Mouse (Mus musculus) small intestine, adult 2 months (tissue): Measurements from ENCODE around the gene D930048N14Rik.

Experiments used
- CTCF ChIP-seq: fragments of 200-500 bp; IDR thresholded peaks from 2 replicates; pipeline ENCODE4 v1.5.1; 2012; ENCODE audit warnings: low read depth, mild to moderate bottlenecking, control low read depth, inconsistent platforms, low read length, moderate library complexity, mixed read lengths; ENCODE audit not compliant: insufficient replicate concordance, insufficient read length; ENCODE audit errors: extremely low read depth
- POLR2A ChIP-seq: fragments of 200-500 bp; IDR thresholded peaks from 2 replicates; pipeline ENCODE4 v1.6.1; 2012; ENCODE audit warnings: low read depth, mild to moderate bottlenecking, control low read depth, inconsistent platforms, low read length, moderate library complexity

DNA sequence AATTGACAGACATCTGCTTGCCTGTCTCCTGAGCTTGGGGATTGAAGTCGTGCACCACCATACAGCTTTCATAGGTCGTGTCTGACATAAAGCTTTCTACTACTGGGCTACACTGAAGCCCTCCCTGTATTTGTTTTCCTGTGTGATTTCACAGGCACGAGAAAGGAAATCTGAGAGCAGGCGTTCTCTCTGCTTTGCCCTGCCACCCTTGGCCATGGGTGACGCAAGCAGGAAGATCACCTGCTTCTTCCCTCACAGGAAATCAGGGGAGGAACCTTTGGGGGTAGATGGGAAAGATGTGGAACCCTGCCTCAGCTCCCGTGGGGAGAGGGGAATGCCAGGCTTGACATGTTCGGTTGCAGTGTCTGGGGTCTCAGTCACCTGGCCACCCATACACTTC lies 7.5 kb downstream of the D930048N14Rik start:
- TF ChIP-seq CTCF, result no peak
- no peak for TF ChIP-seq POLR2A
